Mouse (Mus musculus) gastrocnemius, postnatal 25 days (tissue): Measurements from ENCODE around the gene Pacsin2. TPM values are rescaled to one million over a fixed set of nuclear protein-coding genes. Genes with fewer than 3 reads are reported as not detected.

Source experiments
- DNase-seq: peaks from one replicate; pipeline ENCODE4 v3.0.0; 2022
- total RNA-seq, 2 experiments: library from RNA; stranded (reverse); gene quantifications; 1 replicate in 1 of 2; 2 replicates in 1 of 2; pipeline ENCODE4 v1.2.3; 2021

Gene Pacsin2
- total RNA-seq, 2 experiments from 2014 or later, result 51.6 to 53.8 TPM

- no peak for DNase-seq
These were observed 132.0 kb downstream of the Pacsin2 start for GRCm38 (mm10) chr15:83332373-83332772.

DNA sequence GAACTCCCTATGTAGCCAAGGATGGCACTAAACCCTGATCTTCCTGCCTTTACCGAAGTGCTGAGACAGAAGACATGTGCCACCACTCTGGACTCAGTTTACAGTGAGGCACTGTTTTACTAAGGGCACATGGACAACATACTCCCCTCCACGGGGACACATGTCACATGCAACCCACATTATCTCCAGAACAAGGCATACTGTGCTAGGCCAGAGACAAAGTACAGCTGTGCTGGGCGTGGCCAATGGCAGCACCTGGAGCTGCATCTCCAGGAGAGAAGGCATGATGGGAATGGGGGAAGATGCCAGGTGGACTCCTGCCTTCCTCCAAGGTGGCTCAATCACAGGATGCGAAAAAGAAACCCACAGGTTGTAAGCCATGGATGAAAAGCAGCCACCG is 135.5 kb downstream of the Pacsin2 start:
- no peak for DNase-seq

Other genes with a start within 250 kb of the Pacsin2 start
- gene A4galt, start 212.8 kb downstream of the Pacsin2 start, total RNA-seq, result 1 to 10 TPM; 3.7 to 4.3 TPM
- 1 to 10 TPM; 5.8 to 9.6 TPM for gene Arfgap3, start 114.4 kb downstream of the Pacsin2 start, total RNA-seq
- 1 to 10 TPM; 2.2 to 6.3 TPM for gene Ttll1, start 46.3 kb upstream of the Pacsin2 start, total RNA-seq
- 1 to 10 TPM in 1 of 2 experiments, under 1 TPM in 1; 0.59 to 1.3 TPM for gene Bik, start 62.3 kb upstream of the Pacsin2 start, total RNA-seq
- gene Tspo, start 99.0 kb upstream of the Pacsin2 start, total RNA-seq, result 10 to 100 TPM; 21.2 to 34.5 TPM
- gene Mcat, start 99.2 kb upstream of the Pacsin2 start, total RNA-seq, result 10 to 100 TPM; 18.6 to 21.4 TPM
- 1 to 10 TPM; 4.2 to 4.9 TPM for gene Ttll12, start 130.6 kb upstream of the Pacsin2 start, total RNA-seq